Mouse (Mus musculus): ENCODE measurements around the gene Ttc7b.

Ttc7b gene

DNA sequence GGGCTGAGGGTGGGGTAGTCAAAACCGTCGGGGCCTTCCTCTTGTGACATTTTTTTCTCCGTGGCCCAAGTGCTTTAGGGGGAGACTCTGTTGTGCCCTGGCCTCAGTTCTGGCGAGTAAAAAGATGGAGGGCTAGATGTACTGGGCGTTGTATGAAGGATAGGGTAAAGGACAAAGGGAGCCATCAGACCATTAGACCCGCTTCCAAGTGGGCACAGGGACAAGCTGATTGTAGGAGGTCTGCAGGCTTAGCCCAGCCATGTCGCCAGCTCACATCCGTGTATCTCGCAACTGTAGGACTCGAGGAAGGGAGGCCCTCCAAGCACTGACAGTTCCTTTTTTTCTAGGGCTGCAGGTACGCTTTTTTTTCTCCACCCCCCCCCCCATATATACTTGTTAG is 111.9 kb downstream of the Ttc7b start:
- DNase-seq (ENCODE audit: low spot score): no peak

DNA sequence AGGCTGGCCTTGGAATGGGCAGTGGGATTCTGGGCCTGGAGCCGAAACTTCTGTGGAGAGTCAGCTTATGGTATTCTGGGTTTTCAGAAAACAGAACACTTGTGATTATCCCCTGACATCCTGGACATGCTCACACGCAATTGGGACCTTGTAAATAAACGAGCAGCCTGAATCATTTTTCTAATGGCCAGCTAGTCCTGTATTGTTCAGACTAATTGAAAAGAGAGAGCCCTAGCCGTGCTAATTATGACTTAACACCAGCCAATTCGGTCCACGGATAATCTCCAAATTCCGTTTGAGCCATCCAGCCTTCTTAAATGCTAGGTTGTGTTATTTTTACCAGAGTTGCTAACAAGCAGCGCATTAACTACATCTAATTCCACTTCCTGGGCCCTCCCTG is 112.5 kb downstream of the Ttc7b start:
- no peak for DNase-seq (ENCODE audit: low spot score)

DNA sequence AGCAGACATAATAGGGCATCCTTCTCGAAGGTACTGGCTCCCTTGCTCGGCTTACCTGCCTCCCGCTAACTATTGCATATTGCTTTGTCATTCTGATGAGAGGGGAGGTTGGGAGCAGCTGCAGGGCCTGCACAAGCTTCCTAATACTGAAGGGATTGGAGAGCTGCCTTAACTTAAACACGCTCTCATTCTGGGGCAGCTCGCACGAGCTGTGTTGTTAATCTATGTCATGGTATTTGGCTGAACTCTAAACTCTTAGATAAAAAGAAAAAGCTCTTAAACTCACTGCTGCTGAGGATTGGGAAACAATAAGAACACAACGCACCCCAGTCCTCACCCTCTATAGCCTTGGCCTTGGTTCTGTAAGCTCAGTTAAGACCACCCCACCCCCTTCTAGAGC is 113.3 kb downstream of the Ttc7b start:
- no peak for DNase-seq (ENCODE audit: low spot score)

DNA sequence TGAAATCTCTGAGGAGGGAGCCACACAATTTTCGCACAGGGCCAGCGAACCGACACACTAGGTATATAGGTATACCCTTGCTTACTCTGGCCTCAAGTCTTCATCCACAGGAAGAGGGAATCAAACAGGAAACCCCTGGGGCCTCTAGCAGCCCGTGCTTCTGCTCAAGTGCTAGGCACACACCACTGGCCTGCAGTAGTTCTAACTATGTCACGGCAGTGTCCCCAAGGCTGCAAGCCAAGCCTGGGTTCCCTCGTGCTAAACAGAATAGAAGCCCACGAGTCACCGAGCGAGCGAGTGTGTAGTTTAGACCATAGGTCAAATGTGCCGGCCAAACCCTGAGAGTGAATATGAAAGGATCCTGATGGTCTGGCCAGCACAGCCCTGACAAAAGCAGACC is 114.5 kb downstream of the Ttc7b start:
- no peak for DNase-seq (ENCODE audit: low spot score)

DNA sequence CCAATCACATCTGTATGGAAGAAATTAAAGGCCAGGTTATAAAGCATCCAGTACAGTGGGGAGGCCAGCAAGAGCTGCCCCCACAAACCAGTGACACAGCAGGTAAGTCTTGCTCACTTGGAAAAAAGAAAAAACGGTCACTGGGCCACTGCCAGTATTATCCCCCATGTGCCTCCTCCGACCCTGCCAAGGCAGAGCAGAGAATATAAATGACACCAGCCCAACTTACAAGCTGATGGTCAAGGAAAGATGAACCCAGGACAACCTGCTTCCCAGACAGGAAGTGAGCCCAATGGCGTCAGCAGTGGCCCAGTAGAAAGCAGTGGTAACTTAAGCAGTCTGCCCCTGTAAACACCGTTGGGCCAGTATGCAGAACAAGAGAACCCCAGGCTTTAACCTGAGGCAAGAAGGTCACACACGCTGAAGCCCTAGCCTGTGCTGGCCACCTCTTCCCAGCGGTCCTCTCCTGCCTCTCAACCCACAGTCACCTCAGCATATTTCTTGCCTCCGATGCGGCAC is 115.1 kb downstream of the Ttc7b start:
- DNase-seq (ENCODE audit: low spot score): no peak

DNA sequence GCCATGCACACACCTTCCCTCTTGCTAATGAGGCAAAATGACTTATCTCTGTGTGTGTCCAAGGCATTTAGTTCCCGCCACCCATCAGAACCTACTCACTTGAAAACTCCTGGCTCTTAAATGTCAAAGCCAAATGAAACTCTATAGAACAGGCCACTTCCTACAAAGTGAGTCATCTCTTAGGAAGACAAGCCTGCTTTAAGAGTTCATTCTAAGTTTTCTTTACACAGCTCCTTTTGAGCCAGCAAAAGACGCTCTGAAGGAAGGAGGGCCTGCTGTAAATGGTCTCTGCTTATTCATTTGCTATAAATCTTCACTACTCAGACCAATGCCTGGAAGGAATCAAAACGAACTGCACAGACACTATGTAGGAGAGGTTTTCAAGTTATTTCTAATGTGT is 116.2 kb downstream of the Ttc7b start:
- DNase-seq (ENCODE audit: low spot score): no peak

DNA sequence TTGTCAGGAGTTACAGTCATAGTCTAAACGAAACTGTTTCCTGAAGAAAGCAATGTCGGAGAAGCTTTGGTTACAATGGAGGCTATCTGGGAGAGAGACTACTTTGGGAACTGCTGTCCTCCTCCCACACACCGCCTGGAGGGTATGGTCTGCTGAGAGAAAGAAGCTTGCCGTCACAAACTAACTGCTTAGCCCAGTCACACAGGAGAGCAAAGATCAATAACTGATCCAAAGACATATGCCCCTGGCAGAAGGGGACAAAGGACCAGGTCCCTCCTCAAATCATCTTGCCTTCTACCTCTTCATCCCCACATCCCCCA is 117.7 kb downstream of the Ttc7b start:
- no peak for DNase-seq (ENCODE audit: low spot score)

DNA sequence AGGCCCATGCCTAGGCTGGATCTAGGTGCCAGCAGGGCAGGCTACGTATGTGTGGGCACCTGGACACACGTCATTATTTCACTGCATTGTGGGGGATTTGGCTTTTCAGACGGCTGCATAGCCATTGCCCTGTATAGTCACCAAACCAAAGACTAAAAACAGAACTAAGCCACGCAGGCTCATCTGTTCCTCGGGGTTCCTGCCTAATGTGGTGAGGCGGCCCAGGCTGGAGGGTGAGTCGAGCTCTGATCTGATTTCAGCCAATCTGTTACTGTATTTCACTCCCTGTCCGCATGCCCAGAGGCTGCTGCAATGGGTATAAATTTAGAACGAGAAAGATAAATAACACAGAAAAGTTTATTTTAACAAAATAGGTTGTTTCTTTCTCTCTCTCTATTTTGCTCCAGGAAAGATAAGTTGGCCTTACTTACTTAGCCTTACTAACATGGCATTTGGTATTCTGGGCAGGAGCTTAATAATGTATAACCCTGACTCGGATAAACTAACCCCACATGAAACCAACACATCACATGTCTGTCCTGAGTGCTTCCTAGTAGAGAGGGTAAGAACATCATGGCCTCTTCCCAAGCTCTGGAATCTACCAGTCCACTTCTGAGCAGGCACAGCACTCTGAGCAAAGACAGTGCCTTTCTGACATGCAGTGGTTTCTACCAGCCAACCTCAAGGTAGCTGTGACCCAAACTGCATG is 118.2 kb downstream of the Ttc7b start:
- no peak for DNase-seq (ENCODE audit: low spot score)

DNA sequence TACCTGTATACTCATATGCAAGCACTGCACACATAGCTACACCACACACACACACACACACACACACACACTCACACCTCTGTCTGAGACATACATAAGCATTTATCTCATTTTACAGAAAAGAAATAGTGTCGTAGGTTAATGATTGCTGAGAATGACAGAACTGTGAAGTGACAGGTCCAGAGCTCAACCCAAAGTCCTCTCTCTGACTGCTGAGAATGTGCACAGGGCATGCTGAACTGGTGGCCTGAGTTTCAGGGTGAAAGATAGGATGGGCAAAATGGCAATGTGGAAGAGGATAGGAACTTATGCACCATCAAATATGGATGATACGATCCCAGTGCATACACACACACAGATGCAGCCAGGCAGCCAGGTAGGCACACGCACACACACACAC is 120.5 kb downstream of the Ttc7b start:
- no peak for DNase-seq (ENCODE audit: low spot score)

DNA sequence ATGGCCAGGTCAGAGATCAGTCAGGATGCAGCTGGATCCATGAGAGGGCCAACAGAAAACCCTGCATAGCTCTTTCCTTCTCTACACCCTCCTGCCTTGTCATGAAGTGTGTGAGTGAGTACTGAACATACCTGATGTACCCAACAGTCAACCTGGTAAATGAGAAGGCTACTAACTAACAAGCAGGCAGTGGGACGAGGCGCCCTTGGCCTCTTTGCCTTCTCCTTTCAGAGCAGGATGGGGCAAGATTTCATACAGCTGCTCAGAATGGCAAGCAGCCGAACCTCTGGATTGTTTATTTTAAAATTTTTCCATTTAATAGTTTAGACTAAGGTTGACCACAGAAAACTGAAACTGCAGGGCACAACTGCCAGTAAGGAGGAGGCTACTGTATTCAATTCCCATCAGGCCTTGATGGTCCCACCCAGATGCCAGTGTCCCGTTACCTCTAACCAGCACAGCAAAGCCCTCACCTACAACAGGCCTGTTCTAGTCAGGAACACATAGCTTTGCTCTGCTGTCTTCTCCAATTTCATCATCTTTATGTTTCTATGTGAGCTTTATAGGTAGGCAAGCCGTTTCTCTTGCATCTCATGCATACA is 121.4 kb downstream of the Ttc7b start:
- no peak for DNase-seq (ENCODE audit: low spot score)

DNA sequence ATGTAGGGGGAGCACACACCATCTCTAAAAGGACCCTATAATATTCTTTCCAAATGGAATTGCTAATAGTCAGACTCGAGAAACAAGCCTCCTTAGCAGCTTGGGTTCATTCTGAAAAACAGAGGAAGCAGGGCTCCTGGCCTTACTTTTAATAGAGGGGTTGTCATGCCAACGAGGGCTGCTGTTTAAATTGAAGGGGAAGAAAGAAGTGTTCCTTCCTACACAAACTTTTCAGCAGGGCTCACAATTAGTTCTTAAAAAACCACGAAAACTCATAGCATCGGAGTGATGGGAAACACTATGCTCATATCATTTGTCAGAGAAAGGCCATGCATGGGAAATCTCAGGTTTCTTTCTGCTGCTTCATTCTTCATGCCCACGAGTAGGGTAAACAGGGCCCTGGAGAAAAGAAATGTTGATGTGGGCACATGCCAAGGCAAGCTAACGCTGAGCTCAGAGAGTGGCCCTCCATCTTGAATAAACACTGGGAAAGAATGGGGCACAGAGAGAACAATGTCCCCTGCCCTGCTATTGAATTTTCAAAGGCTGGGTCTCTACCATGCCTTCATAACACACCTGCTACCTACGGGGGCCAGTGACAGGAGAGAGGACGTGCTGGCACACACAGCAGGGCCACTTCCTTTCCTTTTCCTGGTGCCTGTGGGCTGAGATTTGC is 122.2 kb downstream of the Ttc7b start:
- DNase-seq (ENCODE audit: low spot score): no peak

DNA sequence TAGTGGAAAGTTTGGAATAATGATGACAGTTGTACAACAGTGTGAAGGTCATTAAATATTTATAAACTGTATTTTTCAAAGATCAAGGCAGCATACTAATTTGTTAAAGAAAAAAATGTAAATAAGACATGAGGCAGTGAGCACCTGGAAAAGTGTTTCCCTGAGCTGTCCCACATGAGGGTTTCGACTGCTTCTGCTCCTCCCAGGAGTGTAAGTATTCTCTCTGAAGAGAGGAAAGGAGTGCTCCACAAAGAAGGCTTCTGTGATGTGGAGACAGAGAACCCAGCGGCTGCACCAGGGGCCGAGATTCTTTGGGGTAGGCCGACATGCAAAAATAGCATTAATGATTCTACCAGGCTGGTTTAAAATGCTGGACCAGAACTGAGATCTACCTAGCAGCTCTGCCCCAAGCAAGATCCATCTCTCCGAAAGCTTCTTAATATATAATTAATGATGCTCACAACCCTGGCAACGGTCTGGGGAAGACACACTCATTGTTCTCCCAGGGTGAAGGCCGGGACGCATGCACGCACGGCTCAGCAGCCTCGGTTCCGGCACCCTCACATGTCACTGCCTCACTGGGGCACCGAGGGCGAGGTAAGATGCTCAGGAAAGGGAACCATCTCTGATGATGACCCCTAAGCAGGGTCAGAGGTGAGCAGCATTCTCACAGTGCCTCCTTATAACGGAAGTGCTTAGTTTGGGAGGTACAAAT is 123.0 kb downstream of the Ttc7b start:
- DNase-seq (ENCODE audit: low spot score): no peak

DNA sequence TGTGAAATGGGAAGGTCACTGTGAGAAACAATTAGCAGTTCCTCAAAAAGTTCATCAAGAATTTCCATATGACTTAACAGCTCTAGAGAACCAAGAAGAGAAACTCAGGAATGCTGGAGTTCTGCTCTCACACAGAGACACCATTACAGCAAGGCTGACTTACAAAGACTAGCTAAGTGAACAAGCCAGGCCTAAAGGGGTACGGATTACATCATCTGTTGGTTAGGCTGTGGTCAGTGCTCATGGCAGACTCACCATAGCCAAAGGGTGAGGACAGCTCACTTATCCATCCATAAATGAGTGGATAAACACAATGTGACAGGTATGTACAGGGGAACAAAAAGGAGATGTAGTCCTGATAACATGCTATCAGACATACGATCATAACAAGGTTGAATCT is 123.8 kb downstream of the Ttc7b start:
- no peak for DNase-seq (ENCODE audit: low spot score)

DNA sequence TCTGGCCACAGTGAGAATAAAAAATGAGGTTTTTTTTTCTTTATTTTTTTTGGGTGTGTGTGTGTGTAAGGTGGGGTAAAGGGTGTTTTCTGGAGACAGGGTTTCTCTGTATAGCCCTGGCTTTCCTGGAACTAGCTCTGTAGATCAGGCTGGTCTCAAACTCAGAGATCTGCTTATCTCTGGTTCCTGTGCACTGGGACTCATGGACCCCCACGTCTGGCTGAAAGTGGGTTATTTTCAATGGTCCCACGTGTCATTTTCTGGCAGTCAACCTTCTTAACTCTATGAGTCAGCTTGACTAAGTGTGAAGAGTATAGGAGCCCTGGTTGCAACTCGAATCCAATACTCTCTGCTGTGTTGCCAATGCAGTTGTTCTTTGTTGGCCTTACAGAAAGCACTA is 127.1 kb downstream of the Ttc7b start:
- no peak for DNase-seq (ENCODE audit: low spot score)

DNA sequence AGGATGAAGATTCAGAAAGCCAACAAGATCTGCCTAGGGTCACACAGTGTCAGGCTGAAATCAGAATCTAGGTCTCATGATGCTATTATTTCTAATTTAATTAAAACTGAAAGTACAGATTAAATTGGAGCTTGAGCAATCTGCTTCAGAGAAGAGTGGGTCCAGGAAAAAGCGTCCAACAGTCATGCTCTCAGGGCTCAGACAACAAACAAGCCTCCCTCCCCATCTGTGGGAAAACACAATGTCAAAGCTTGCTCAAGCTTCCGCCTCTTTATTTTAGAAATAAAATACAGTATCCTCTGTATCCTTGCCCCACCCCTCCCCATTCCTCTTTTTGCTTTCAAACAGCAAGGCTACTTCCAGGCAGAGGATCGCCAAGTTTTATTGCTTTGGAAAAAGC is 127.5 kb downstream of the Ttc7b start:
- no peak for DNase-seq (ENCODE audit: low spot score)

DNA sequence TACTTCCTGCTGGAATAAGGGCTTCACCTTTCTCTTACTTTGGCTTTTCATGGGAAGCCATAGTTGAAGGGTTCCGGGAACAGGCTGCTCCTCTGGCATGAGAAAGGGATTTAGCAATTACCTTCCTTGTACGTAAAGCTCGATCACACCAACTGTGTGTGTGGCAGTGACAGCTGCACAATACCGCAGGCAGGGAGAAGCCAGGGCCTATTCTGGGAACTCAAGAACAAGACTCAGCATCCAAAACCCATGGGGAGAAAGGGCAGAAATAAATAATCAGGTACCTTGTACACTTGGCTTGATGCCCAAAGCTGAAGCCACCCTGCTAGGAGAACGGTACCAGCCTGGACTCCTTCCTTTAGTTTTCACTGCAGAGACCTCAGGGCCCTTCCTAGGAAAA is 128.2 kb downstream of the Ttc7b start:
- DNase-seq (ENCODE audit: low spot score): no peak

DNA sequence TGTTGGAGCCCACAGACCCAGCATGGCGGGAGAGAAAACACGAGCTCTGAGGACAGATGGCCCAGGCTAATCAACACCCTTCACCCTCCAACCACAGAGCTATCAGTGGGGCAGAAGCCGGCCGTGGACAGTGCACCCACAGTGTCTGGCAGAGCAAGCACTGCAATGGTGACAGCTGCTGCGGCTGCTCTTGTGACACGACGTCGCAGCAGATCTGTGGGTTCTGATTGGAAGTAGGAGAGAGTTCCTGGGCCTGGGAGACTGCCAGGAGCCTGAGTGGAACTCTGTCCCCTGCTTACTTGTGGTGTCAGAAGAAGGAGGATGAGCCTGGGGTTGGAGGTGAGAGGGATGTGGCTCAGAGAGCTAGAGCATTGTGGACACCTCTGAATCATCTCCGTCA is 128.7 kb downstream of the Ttc7b start:
- DNase-seq (ENCODE audit: low spot score): no peak

DNA sequence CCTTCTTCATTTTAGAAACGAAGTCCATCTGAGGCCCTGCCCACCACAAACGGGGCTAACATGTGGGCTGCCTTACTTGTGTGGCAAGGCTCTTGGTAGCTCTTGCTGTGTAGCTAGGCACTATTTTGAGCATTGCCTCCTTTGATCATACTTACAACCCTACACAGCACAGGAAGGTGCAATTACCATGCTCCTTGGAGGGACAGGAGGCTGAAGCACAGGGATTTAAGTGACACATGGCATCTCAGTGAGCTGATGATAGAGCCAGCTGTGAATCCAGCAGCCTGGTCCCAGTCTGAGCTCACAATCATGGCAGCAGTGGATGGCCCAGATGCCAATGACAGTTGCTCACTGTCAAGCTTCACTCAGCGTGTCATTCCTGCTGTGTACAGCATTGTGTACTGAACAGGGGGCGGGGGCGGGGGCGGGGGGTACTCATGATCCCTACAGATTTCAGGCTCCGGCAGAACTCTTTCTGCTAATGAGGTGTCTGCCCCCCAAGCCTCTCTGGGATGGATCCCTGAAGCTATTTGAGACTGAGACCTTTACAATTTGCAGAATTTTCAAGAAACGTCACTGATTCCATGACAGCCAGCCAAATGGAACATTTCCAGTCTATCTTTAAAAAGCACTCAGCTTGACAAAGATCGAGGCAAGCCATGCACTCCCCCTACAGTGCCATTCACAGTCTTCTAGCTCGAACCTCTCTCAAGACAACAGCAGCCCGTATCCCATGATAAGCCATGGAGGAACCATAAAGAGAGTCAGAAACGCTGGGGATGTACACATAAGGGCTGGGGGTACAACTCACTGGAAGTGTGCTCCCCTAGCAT is 130.5 kb downstream of the Ttc7b start:
- DNase-seq (ENCODE audit: low spot score): no peak

DNA sequence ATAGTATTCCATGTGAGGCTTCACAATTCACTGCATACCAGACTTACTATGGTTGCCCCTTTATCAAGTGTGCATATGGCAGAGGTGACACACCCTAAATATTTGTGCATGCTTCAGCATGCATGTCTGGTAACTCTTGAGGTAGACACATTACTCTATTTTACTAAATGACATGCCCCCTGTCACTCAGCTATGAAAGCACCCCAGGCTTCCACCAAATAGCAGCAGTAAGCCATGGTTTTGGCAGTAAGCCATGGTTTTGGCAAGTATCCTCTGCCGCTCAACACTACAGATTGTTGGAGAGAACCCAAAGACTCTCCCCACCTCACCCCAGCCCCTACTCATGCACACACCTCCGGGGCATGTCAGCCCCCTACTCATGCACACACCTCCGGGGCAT is 134.4 kb downstream of the Ttc7b start:
- no peak for DNase-seq (ENCODE audit: low spot score)

DNA sequence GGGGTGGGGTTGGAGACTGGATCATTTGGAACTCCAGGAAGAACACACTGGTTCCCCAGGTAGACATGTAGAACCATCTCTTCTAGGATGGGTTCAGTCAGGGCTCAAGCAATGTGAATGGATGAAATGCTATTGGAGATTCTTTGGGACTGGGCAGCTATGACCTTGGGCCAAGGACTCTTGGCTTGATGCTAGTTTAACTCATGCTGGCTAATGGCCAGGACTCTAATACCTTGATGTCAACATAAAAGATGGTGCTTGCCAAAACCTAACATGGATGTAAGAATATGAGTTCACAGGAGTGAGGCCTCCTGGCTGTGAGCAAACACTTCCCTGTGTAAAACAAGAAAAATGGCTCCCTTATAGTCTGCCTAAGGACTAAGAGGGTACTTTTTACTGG is 138.1 kb downstream of the Ttc7b start:
- no peak for DNase-seq (ENCODE audit: low spot score)

DNA sequence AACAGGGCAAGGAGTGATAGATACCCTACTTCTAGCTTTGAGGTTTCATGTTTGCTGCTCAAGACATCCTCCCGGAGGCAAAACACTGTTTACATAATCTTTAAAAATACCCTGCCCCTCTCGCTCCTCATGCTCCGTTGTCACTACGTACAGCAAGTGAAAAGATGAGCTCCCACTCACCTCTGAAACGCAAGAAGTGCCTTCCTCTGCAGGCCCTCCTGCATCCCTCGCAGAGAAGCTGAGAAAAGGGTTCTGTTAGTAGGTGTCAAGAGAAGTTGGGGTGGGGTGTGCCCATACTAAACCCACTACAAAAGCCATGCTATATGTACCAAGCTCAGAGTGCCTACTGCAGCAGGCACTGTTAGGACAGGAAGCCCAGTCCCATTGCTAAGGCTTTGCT is 138.7 kb downstream of the Ttc7b start:
- no peak for DNase-seq (ENCODE audit: low spot score)

DNA sequence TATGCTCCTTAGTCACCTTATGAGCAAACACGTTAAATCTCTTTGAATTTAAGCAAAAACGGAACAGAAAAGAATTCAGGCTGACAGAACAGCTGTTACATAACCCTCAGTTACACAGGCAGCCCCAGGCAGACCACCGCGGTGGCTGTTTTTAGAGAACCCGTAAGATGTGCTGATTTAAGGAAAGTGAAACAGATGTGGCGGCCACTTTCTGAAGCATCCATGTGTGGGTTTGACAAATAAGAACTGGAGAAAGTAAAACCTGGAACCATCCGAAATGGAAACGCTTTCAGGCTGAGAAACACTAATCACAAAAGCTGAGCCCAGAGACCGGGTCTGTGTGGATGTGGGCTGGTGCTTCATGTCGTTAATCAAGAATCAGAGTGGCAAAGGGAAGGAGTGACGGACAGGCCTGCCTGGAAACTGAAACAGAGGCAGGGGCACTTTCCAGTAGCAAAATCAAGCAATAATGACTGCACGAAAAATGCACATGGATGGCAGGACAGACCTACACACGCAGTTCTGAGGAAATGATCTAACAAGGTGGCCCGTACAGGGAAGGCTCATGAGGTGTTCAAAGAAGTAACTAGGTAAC is 139.8 kb downstream of the Ttc7b start:
- no peak for DNase-seq (ENCODE audit: low spot score)
